Mouse (Mus musculus) CH12.LX (cell line): ENCODE measurements at regions not wholly inside any gene's neighbourhood (a gene's known extent, or its start where the extent isn't known, plus 50 kb on each side); places are given as distances from the start of the nearest gene placed in this dataset.

ENCODE experiments used
- DNase-seq: peaks from one replicate; pipeline ENCODE4 v3.0.0-alpha.2; 2013; ENCODE audit errors: extremely low read depth
- H3K27ac ChIP-seq: 2 replicates; pipeline ENCODE4 v1.5.1; 2012; ENCODE audit warnings: low read depth, mild to moderate bottlenecking, control low read depth, moderate library complexity; ENCODE audit not compliant: insufficient read depth
- H3K27me3 ChIP-seq: replicated peaks from 2 replicates; pipeline ENCODE3; 2012; ENCODE audit warnings: inconsistent platforms
- H3K36me3 ChIP-seq, 2 experiments: replicated peaks in 1 of 2; 2 replicates each; pipeline versions ENCODE3 to v1.6.1; 2012; ENCODE audit warnings: inconsistent platforms in 1 of 2, low read length in 1 of 2, mild to moderate bottlenecking in 1 of 2, mixed read lengths in 1 of 2, moderate library complexity in 1 of 2; ENCODE audit not compliant: control insufficient read depth in 1 of 2, insufficient read depth in 1 of 2
- H3K4me1 ChIP-seq, 2 experiments: 2 replicates each; pipeline ENCODE4 v1.6.1; 2012; ENCODE audit warnings: inconsistent platforms in 1 of 2, moderate library complexity in 1 of 2; ENCODE audit not compliant: insufficient read depth in 2 of 2, control insufficient read depth in 1 of 2
- H3K4me2 ChIP-seq: 2 replicates; pipeline ENCODE4 v1.6.1; 2012; ENCODE audit warnings: low read depth, mild to moderate bottlenecking, control low read depth; ENCODE audit not compliant: poor library complexity, insufficient read depth, severe bottlenecking
- H3K4me3 ChIP-seq, 3 experiments: fragments of 150-350 bp in 1 of 3; sonication (generic) in 1 of 3; replicated peaks in 1 of 3; 2 replicates each; pipeline versions ENCODE3 to v1.5.1; 2011 to 2012; ENCODE audit warnings: low read depth in 2 of 3, low read length in 2 of 3, mild to moderate bottlenecking in 2 of 3, moderate library complexity in 2 of 3, control low read depth in 1 of 3, improper control_type of control experiment in 1 of 3, inconsistent platforms in 1 of 3, mixed read lengths in 1 of 3; ENCODE audit not compliant: poor library complexity in 1 of 3
- H3K79me2 ChIP-seq: replicated peaks from 2 replicates; pipeline ENCODE4 v1.6.1; 2012; ENCODE audit warnings: mild to moderate bottlenecking, moderate library complexity; ENCODE audit not compliant: control insufficient read depth, poor library complexity, insufficient read depth, severe bottlenecking; ENCODE audit errors: extremely low read depth
- H3K9ac ChIP-seq: 2 replicates; pipeline ENCODE4 v1.6.1; 2012; ENCODE audit warnings: low read depth, mild to moderate bottlenecking, control low read depth, moderate library complexity; ENCODE audit not compliant: insufficient read depth
- H3K9me3 ChIP-seq: replicated peaks from 2 replicates; pipeline ENCODE3; 2012; ENCODE audit warnings: low read length, inconsistent platforms, mixed read lengths
- CHD2 ChIP-seq: IDR thresholded peaks from 2 replicates; pipeline ENCODE4 v1.6.1; 2011; ENCODE audit warnings: low read length, improper control_type of control experiment
- E2F4 ChIP-seq: IDR thresholded peaks from 2 replicates; pipeline ENCODE4 v1.6.1; 2011; ENCODE audit warnings: low read depth, low read length, improper control_type of control experiment; ENCODE audit not compliant: insufficient replicate concordance
- ELF1 ChIP-seq: IDR thresholded peaks from 2 replicates; pipeline ENCODE4 v1.6.1; 2014; ENCODE audit warnings: low read depth, mild to moderate bottlenecking, inconsistent platforms, low read length, improper control_type of control experiment
- EP300 ChIP-seq: IDR thresholded peaks from 2 replicates; pipeline ENCODE4 v1.6.1; 2011; ENCODE audit warnings: low read length, improper control_type of control experiment
- GABPA ChIP-seq: IDR thresholded peaks from 2 replicates; pipeline ENCODE4 v1.6.1; 2012; ENCODE audit warnings: low read depth, low read length, improper control_type of control experiment, inconsistent platforms; ENCODE audit not compliant: insufficient replicate concordance
- JUN ChIP-seq: IDR thresholded peaks from 2 replicates; pipeline ENCODE4 v1.6.1; 2011; ENCODE audit warnings: low read depth, mild to moderate bottlenecking, low read length, improper control_type of control experiment, moderate library complexity; ENCODE audit not compliant: insufficient read depth
- KAT2A ChIP-seq: IDR thresholded peaks from 2 replicates; pipeline ENCODE4 v1.6.1; 2012; ENCODE audit warnings: low read length, improper control_type of control experiment, inconsistent platforms; ENCODE audit not compliant: insufficient replicate concordance
- MAX ChIP-seq: IDR thresholded peaks from 2 replicates; pipeline ENCODE4 v1.6.1; 2011; ENCODE audit warnings: low read length, improper control_type of control experiment
- NRF1 ChIP-seq: IDR thresholded peaks from 2 replicates; pipeline ENCODE4 v1.6.1; 2014; ENCODE audit warnings: low read depth, mild to moderate bottlenecking, inconsistent platforms, low read length, improper control_type of control experiment, moderate library complexity
- PAX5 ChIP-seq: IDR thresholded peaks from 2 replicates; pipeline ENCODE4 v1.6.1; 2012; ENCODE audit warnings: low read length, inconsistent platforms, mixed read lengths
- RAD21 ChIP-seq: IDR thresholded peaks from 2 replicates; pipeline ENCODE4 v1.6.1; 2011; ENCODE audit warnings: low read depth, mild to moderate bottlenecking, low read length, improper control_type of control experiment, moderate library complexity
- SIN3A ChIP-seq: IDR thresholded peaks from 2 replicates; pipeline ENCODE4 v1.6.1; 2012; ENCODE audit warnings: low read length, improper control_type of control experiment, inconsistent platforms
- TCF12 ChIP-seq: IDR thresholded peaks from 2 replicates; pipeline ENCODE4 v1.6.1; 2014; ENCODE audit warnings: low read depth, mild to moderate bottlenecking, inconsistent platforms, low read length, improper control_type of control experiment
- UBTF ChIP-seq: IDR thresholded peaks from 2 replicates; pipeline ENCODE4 v1.6.1; 2012; ENCODE audit warnings: low read depth, mild to moderate bottlenecking, inconsistent platforms, low read length, improper control_type of control experiment, moderate library complexity
- USF2 ChIP-seq: conservative IDR thresholded peaks from 2 replicates; pipeline ENCODE4 v1.6.1; 2011; ENCODE audit warnings: low read depth, low read length, improper control_type of control experiment
- ZMIZ1 ChIP-seq: IDR thresholded peaks from 2 replicates; pipeline ENCODE4 v1.6.1; 2012; ENCODE audit warnings: low read depth, mild to moderate bottlenecking, inconsistent platforms, low read length, improper control_type of control experiment
- dilution Hi-C: fragments of 300-500 bp; cut with MboI; formaldehyde crosslinking; loops from 2 replicates; pipeline ENCODE4 v1.14.3; 2020; ENCODE audit warnings: low sequenced_read_pairs; ENCODE audit not compliant: extremely low pct_unique_long_range_greater_than_20kb, extremely low pct_ligation_motif_present
- in situ Hi-C: fragments of 300-500 bp; cut with MboI; formaldehyde crosslinking; loops from 3 replicates; pipeline ENCODE4 v1.14.3; 2019; ENCODE audit warnings: low sequenced_read_pairs, low pct_ligation_motif_present, low pct_unique_long_range_greater_than_20kb, mixed read lengths

- H3K27ac ChIP-seq = no peak overlapping the region
- no peak overlapping the region for H3K9ac ChIP-seq
- no peaks in the 10 kb centered on the region for H3K9me3 ChIP-seq
- no peaks in the 10 kb centered on the region for H3K4me1 ChIP-seq
- dilution Hi-C loops (no loop called here), in situ Hi-C loops (no loop called here)
- H3K36me3 ChIP-seq = no peaks in the 10 kb centered on the region
- DNase-seq = no peak
- TF ChIP-seq TCF12 (no peak), MAX (no peak), E2F4 (no peak), UBTF (no peak), USF2 (no peak), GABPA (no peak), CHD2 (no peak), RAD21 (no peak), JUN (no peak), EP300 (no peak), PAX5 (no peak), NRF1 (no peak), KAT2A (no peak)
- H3K4me3 ChIP-seq = no peak overlapping the region
- H3K27me3 ChIP-seq = no peaks in the 10 kb centered on the region
- no peaks in the 10 kb centered on the region for H3K79me2 ChIP-seq
- no peak overlapping the region for H3K4me2 ChIP-seq
These were observed 410.7 kb upstream of the Clint1 start for GRCm38 (mm10) chr11:45440937-45441720.

DNA sequence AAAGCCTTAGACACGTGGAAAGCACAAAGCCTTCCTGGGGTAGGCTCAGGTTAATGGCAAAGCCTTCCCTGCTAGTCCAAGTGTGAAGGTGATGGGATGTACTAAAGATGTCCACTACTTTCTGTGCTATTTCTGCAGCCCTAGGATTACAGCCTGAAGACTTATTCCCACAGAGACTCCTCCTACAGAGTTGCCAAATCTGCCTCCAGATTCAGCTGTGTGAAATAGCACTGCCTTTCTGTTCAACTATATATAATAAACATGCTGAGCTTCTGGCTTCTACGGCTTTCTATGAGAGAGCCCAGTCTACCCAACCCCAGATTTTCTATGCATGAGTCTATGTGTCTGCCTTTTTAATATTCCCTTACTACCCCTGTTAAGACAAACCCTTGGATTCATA lies 405.3 kb upstream of the Clint1 start:
- dilution Hi-C loops = no loop called here
- no peaks in the 10 kb centered on the region for H3K27me3 ChIP-seq
- in situ Hi-C loops = no loop called here
- H3K4me1 ChIP-seq = no peaks in the 10 kb centered on the region
- TF ChIP-seq USF2 (no peak), ELF1 (no peak), KAT2A (no peak)
- no peak overlapping the region for H3K4me3 ChIP-seq
- no peaks in the 10 kb centered on the region for H3K9me3 ChIP-seq
- no peaks in the 10 kb centered on the region for H3K79me2 ChIP-seq
- no peak overlapping the region for H3K4me2 ChIP-seq
- no peaks in the 10 kb centered on the region for H3K36me3 ChIP-seq
- no peak overlapping the region for H3K9ac ChIP-seq
- no peak overlapping the region for H3K27ac ChIP-seq
- no peak for DNase-seq

DNA sequence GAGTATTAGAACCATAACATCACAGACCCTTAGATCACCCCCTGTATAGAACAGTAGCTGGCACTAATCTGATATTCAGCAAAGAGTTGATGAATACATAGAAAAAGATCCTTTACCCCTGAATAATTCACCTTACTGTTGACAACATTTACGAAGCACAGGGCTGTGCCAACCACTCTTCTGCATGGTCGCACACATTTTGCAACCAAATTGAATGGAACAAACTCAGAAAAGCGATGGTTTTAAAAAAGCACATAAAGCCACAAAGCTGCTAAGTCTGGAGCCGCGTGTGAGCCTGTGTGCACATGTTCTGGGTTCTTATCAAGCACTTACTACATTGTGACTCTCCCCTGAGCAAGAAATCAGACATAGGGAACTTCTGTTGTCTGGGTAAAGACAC lies 397.6 kb upstream of the Clint1 start:
- dilution Hi-C loops = no loop called here
- Histone ChIP-seq H3K9me3 (no peaks in the 10 kb centered on the region), H3K4me3 (no peak overlapping the region), H3K4me1 (peaks cover 0 to 15% of the 10 kb centered on the region in 2 experiments; a peak in 2 of 4 replicates), H3K79me2 (no peaks in the 10 kb centered on the region), H3K27ac (no peak overlapping the region), H3K9ac (no peak overlapping the region), H3K36me3 (no peaks in the 10 kb centered on the region), H3K4me2 (no peak overlapping the region), H3K27me3 (no peaks in the 10 kb centered on the region)
- in situ Hi-C loops = no loop called here
- TF ChIP-seq ZMIZ1 (no peak), GABPA (no peak), SIN3A (no peak)
- peak; percentile 3 for DNase-seq
